Mouse (Mus musculus): Measurements from ENCODE around the gene Adamts13. TPM values are rescaled to one million over a fixed set of nuclear protein-coding genes. Genes with fewer than 3 reads are reported as not detected.

Gene Adamts13
- total and polyA plus RNA-seq, 3 experiments = 0.13 to 0.17 TPM; not detected in 1

DNA sequence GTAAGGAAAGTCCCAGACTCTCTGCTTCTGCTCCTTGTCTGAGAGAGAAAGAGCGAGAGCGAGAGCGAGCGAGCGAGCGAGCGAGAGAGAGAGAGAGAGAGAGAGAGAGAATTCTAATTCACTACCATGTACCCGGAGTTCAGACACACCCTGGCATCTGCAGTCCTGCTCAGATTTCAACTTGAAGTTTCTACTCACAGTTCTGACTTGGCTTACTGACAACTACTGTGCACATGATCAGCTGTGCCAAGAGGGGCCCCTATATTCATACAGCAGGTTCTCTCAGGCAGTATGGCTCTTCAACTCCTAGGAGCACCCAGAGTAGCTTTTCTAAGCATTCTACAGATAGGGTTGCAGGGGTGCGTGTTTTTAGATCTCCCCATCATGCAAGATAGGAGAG is 86.0 kb downstream of the Adamts13 start:
- H3K79me2 ChIP-seq (replicated peaks; ENCODE audit: control insufficient read depth, extremely low read depth, insufficient read depth, poor library complexity, severe bottlenecking) = no peaks in the 10 kb centered on the region
- peaks cover 7% of the 10 kb centered on the region for H3K27me3 ChIP-seq (replicated peaks)
- no peak overlapping the region for H3K9ac ChIP-seq (ENCODE audit: insufficient read depth, low read depth)
- no peak for TF ChIP-seq ELF1 (IDR thresholded peaks at IDR 0.05; ENCODE audit: low read depth, low read length)
- TF ChIP-seq HCFC1 (IDR thresholded peaks at IDR 0.05; ENCODE audit: low read depth, low read length) = no peak
- no peak for TF ChIP-seq ZKSCAN1 (IDR thresholded peaks at IDR 0.05; ENCODE audit: borderline replicate concordance, low read depth, low read length)
- no peak for TF ChIP-seq SIN3A (IDR thresholded peaks at IDR 0.05; ENCODE audit: low read length)
- no peak for TF ChIP-seq BHLHE40 (IDR thresholded peaks at IDR 0.05; ENCODE audit: low read depth, low read length)
- no peak for TF ChIP-seq MEF2A (IDR thresholded peaks at IDR 0.05; ENCODE audit: borderline replicate concordance, low read depth, low read length)
- no peak for TF ChIP-seq KAT2A (IDR thresholded peaks at IDR 0.05; ENCODE audit: insufficient replicate concordance, low read length)
- H3K27ac ChIP-seq (ENCODE audit: insufficient read depth, low read depth) = no peak overlapping the region
- no peak overlapping the region for H3K4me3 ChIP-seq (replicated peaks in 1 of 3; ENCODE audit: low read depth in 2 of 3, low read length in 2 of 3, poor library complexity in 1 of 3)
- no peaks in the 10 kb centered on the region for H3K36me3 ChIP-seq (replicated peaks in 1 of 2; ENCODE audit: control insufficient read depth in 1 of 2, insufficient read depth in 1 of 2, low read length in 1 of 2)
- dilution Hi-C loops (cut with MboI; ENCODE audit: extremely low pct_ligation_motif_present, extremely low pct_unique_long_range_greater_than_20kb, low sequenced_read_pairs) = no loop called here
- no peaks in the 10 kb centered on the region for H3K9me3 ChIP-seq (replicated peaks; ENCODE audit: low read length)
- peaks cover 0 to 4% of the 10 kb centered on the region in 2 experiments; a peak in 1 of 4 replicates for H3K4me1 ChIP-seq (ENCODE audit: control insufficient read depth in 1 of 2, insufficient read depth in 2 of 2)
- no peak overlapping the region for H3K4me2 ChIP-seq (ENCODE audit: insufficient read depth, low read depth, poor library complexity, severe bottlenecking)
- in situ Hi-C loops (cut with MboI; ENCODE audit: low pct_ligation_motif_present, low pct_unique_long_range_greater_than_20kb, low sequenced_read_pairs) = no loop called here
- no peak for DNase-seq (ENCODE audit: extremely low read depth)

Other genes with a start within 250 kb of the Adamts13 start
- gene Abo, start 108.4 kb upstream of the Adamts13 start, total RNA-seq (2012; rRNA removed) = not detected in 2 replicates
- not detected in 2 replicates for gene Abo, start 108.4 kb upstream of the Adamts13 start, total RNA-seq (2014; rRNA removed)
- gene Abo, start 108.4 kb upstream of the Adamts13 start, polyA plus RNA-seq (2012; ENCODE audit: insufficient read length, low read depth) = not detected in 2 replicates
- gene Surf6, start 70.5 kb upstream of the Adamts13 start, total RNA-seq (2012; rRNA removed) = 29.0 and 37.4 TPM in 2 replicates
- 34.8 and 37.7 TPM in 2 replicates for gene Surf6, start 70.5 kb upstream of the Adamts13 start, total RNA-seq (2014; rRNA removed)
- 47.5 and 52.1 TPM in 2 replicates for gene Surf6, start 70.5 kb upstream of the Adamts13 start, polyA plus RNA-seq (2012; ENCODE audit: insufficient read length, low read depth)
- gene Med22, start 62.7 kb upstream of the Adamts13 start, total RNA-seq (2012; rRNA removed) = 27.7 and 41.3 TPM in 2 replicates
- gene Med22, start 62.7 kb upstream of the Adamts13 start, total RNA-seq (2014; rRNA removed) = 34.4 and 42.1 TPM in 2 replicates
- 35.4 and 37.3 TPM in 2 replicates for gene Med22, start 62.7 kb upstream of the Adamts13 start, polyA plus RNA-seq (2012; ENCODE audit: insufficient read length, low read depth)
- 3,395 and 3,529 TPM in 2 replicates for gene Rpl7a, start 62.7 kb upstream of the Adamts13 start, total RNA-seq (2012; rRNA removed)
- gene Rpl7a, start 62.7 kb upstream of the Adamts13 start, total RNA-seq (2014; rRNA removed) = 3,077 and 3,396 TPM in 2 replicates
- gene Rpl7a, start 62.7 kb upstream of the Adamts13 start, polyA plus RNA-seq (2012; ENCODE audit: insufficient read length, low read depth) = 1,126 and 1,142 TPM in 2 replicates
- gene Surf2, start 57.0 kb upstream of the Adamts13 start, total RNA-seq (2012; rRNA removed) = 28.7 and 36.9 TPM in 2 replicates
- 39.9 and 43.9 TPM in 2 replicates for gene Surf2, start 57.0 kb upstream of the Adamts13 start, total RNA-seq (2014; rRNA removed)
- 74.5 and 77.1 TPM in 2 replicates for gene Surf2, start 57.0 kb upstream of the Adamts13 start, polyA plus RNA-seq (2012; ENCODE audit: insufficient read length, low read depth)
- 58.7 and 64.6 TPM in 2 replicates for gene Surf1, start 56.9 kb upstream of the Adamts13 start, total RNA-seq (2012; rRNA removed)
- gene Surf1, start 56.9 kb upstream of the Adamts13 start, total RNA-seq (2014; rRNA removed) = 43.4 and 48.1 TPM in 2 replicates
- 83.9 and 86.9 TPM in 2 replicates for gene Surf1, start 56.9 kb upstream of the Adamts13 start, polyA plus RNA-seq (2012; ENCODE audit: insufficient read length, low read depth)
- 140 and 168 TPM in 2 replicates for gene Surf4, start 39.5 kb upstream of the Adamts13 start, total RNA-seq (2012; rRNA removed)
- gene Surf4, start 39.5 kb upstream of the Adamts13 start, total RNA-seq (2014; rRNA removed) = 99.2 and 109 TPM in 2 replicates
- 143 and 161 TPM in 2 replicates for gene Surf4, start 39.5 kb upstream of the Adamts13 start, polyA plus RNA-seq (2012; ENCODE audit: insufficient read length, low read depth)
- gene Stkld1, start 39.4 kb upstream of the Adamts13 start, total RNA-seq (2012; rRNA removed) = 0.08 and 0.13 TPM in 2 replicates
- 0.19 TPM in 1 of 2 replicates, not detected in the other for gene Stkld1, start 39.4 kb upstream of the Adamts13 start, total RNA-seq (2014; rRNA removed)
- gene Stkld1, start 39.4 kb upstream of the Adamts13 start, polyA plus RNA-seq (2012; ENCODE audit: insufficient read length, low read depth) = 0.29 and 0.33 TPM in 2 replicates
- gene Rexo4, start 9.0 kb upstream of the Adamts13 start, total RNA-seq (2012; rRNA removed) = 53.6 and 66.4 TPM in 2 replicates
- gene Rexo4, start 9.0 kb upstream of the Adamts13 start, total RNA-seq (2014; rRNA removed) = 67.2 and 69.1 TPM in 2 replicates
- 74.8 and 83.4 TPM in 2 replicates for gene Rexo4, start 9.0 kb upstream of the Adamts13 start, polyA plus RNA-seq (2012; ENCODE audit: insufficient read length, low read depth)
- gene Cacfd1, start 36.5 kb downstream of the Adamts13 start, total RNA-seq (2012; rRNA removed) = 9.9 and 10.3 TPM in 2 replicates
- 5.4 and 6.4 TPM in 2 replicates for gene Cacfd1, start 36.5 kb downstream of the Adamts13 start, total RNA-seq (2014; rRNA removed)
- gene Cacfd1, start 36.5 kb downstream of the Adamts13 start, polyA plus RNA-seq (2012; ENCODE audit: insufficient read length, low read depth) = 18.8 and 20.2 TPM in 2 replicates
- 49.8 and 55.9 TPM in 2 replicates for gene Slc2a6, start 54.6 kb downstream of the Adamts13 start, total RNA-seq (2012; rRNA removed)
- gene Slc2a6, start 54.6 kb downstream of the Adamts13 start, total RNA-seq (2014; rRNA removed) = 37.3 and 43.3 TPM in 2 replicates
- gene Slc2a6, start 54.6 kb downstream of the Adamts13 start, polyA plus RNA-seq (2012; ENCODE audit: insufficient read length, low read depth) = 17.1 and 22.1 TPM in 2 replicates
- gene Mymk, start 98.8 kb downstream of the Adamts13 start, total RNA-seq (2012; rRNA removed) = not detected in 2 replicates
- not detected in 2 replicates for gene Mymk, start 98.8 kb downstream of the Adamts13 start, total RNA-seq (2014; rRNA removed)
- gene Mymk, start 98.8 kb downstream of the Adamts13 start, polyA plus RNA-seq (2012; ENCODE audit: insufficient read length, low read depth) = not detected in 2 replicates
- gene Adamtsl2, start 106.0 kb downstream of the Adamts13 start, total RNA-seq (2012; rRNA removed) = 0.13 TPM in 1 of 2 replicates, not detected in the other
- not detected in 2 replicates for gene Adamtsl2, start 106.0 kb downstream of the Adamts13 start, total RNA-seq (2014; rRNA removed)
- not detected in 2 replicates for gene Adamtsl2, start 106.0 kb downstream of the Adamts13 start, polyA plus RNA-seq (2012; ENCODE audit: insufficient read length, low read depth)
- gene Fam163b, start 169.1 kb downstream of the Adamts13 start, total RNA-seq (2012; rRNA removed) = not detected in 2 replicates
- gene Fam163b, start 169.1 kb downstream of the Adamts13 start, total RNA-seq (2014; rRNA removed) = not detected in 2 replicates
- gene Fam163b, start 169.1 kb downstream of the Adamts13 start, polyA plus RNA-seq (2012; ENCODE audit: insufficient read length, low read depth) = not detected in 2 replicates
- gene Dbh, start 191.8 kb downstream of the Adamts13 start, total RNA-seq (2012; rRNA removed) = not detected in 2 replicates
- gene Dbh, start 191.8 kb downstream of the Adamts13 start, total RNA-seq (2014; rRNA removed) = not detected in 2 replicates
- not detected in 2 replicates for gene Dbh, start 191.8 kb downstream of the Adamts13 start, polyA plus RNA-seq (2012; ENCODE audit: insufficient read length, low read depth)

Data from CH12.LX (cell line).